Mouse (Mus musculus) lung, postnatal 0 days (tissue): ENCODE data around the gene Mlip. TPM values are rescaled to one million over a fixed set of nuclear protein-coding genes. Genes with fewer than 3 reads are reported as not detected.

Source experiments
- ATAC-seq: fragments of 200-750 bp; cut with Nextera tagmentation; 2 replicates; pipeline ENCODE4 v1.8.0; 2017; ENCODE audit warnings: moderate library complexity
- DNase-seq: peaks from one replicate; pipeline ENCODE4 v3.0.0-alpha.2; 2016; ENCODE audit warnings: low spot score
- H3K27ac ChIP-seq: fragments of 300-500 bp; sonication (generic); 2 replicates; pipeline ENCODE4 v1.5.1; 2014; ENCODE audit warnings: antibody characterized with exemption, mild to moderate bottlenecking, low read length, mixed read lengths
- H3K27me3 ChIP-seq: fragments of 300-500 bp; sonication (generic); replicated peaks from 2 replicates; pipeline ENCODE4 v1.6.1; 2014; ENCODE audit warnings: low read length, mixed read lengths; ENCODE audit not compliant: insufficient read depth
- H3K36me3 ChIP-seq: fragments of 300-500 bp; sonication (generic); 2 replicates; pipeline ENCODE4 v1.6.1; 2014; ENCODE audit warnings: low read length, mixed read lengths; ENCODE audit not compliant: insufficient read depth
- H3K4me1 ChIP-seq: fragments of 300-500 bp; sonication (generic); 2 replicates; pipeline ENCODE4 v1.6.1; 2014; ENCODE audit warnings: antibody characterized with exemption, low read depth, low read length, mixed read lengths; ENCODE audit not compliant: insufficient read depth
- H3K4me2 ChIP-seq: fragments of 300-500 bp; sonication (generic); replicated peaks from 2 replicates; pipeline ENCODE4 v1.6.1; 2014; ENCODE audit warnings: low read depth, mild to moderate bottlenecking, low read length, moderate library complexity, mixed read lengths
- H3K4me3 ChIP-seq: fragments of 300-500 bp; sonication (generic); 2 replicates; pipeline ENCODE4 v1.5.1; 2014; ENCODE audit warnings: low read depth, low read length
- H3K9ac ChIP-seq: fragments of 300-500 bp; sonication (generic); replicated peaks from 2 replicates; pipeline ENCODE4 v1.6.1; 2014; ENCODE audit warnings: low read depth, mild to moderate bottlenecking
- H3K9me3 ChIP-seq: fragments of 300-500 bp; sonication (generic); 2 replicates; pipeline ENCODE4 v1.6.1; 2016; ENCODE audit warnings: low read length, mixed read lengths
- CTCF ChIP-seq: IDR thresholded peaks from 2 replicates; pipeline ENCODE4 v1.5.1; 2016; ENCODE audit warnings: antibody characterized with exemption, mild to moderate bottlenecking
- EP300 ChIP-seq: IDR thresholded peaks from 2 replicates; pipeline ENCODE4 v1.6.1; 2016; ENCODE audit warnings: antibody characterized with exemption, mild to moderate bottlenecking, control low read depth
- WGBS: fragments of 180-500 bp; shearing (Covaris S2); extraction: QIAGEN DNeasy Blood & Tissue Kit; methylation state at CpG from one replicate; pipeline ENCODE4 v1.1.7; 2014; 5-methylcytosine and 5-hydroxymethylcytosine counted together
- polyA plus RNA-seq: library from polyadenylated mRNA; unstranded; fragments of >200 nt; fragmentation: Nextera tagmentation; extraction: Ambion mirVana; gene quantifications from 2 replicates; pipeline ENCODE4 v1.2.1, GENCODE M21; 2015

Gene Mlip
- polyA plus RNA-seq, 1 experiment from 2014 or later: 1.8 TPM

DNA sequence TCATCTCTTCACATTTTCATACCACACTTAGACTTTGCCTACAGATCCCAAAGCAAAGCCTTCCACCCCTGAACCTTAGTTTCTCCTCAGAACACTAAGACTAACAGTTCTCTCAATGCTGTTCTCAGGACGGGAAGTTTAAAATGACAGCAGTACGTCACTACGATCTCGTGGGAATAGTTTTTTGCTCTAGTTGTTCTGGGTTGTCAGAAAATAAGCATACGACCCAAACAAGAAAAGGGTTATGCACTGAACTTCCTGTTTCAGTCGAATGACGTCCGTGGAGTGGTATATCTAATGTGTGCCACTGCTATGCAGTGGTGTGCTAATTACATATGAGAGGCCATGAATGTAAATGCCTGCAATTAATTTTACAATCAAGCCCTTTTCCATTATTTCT, 7.9 kb upstream of the Mlip start:
- H3K9ac ChIP-seq: no peak overlapping the region
- 71% methylated on average over 8 of the region's 8 CpGs for WGBS
- H3K4me3 ChIP-seq: no peak overlapping the region
- no peaks in the 10 kb centered on the region for H3K4me1 ChIP-seq
- no peak overlapping the region for H3K27ac ChIP-seq
- H3K4me2 ChIP-seq: no peak overlapping the region
- TF ChIP-seq EP300 (no peak), CTCF (no peak)
- no peaks in the 10 kb centered on the region for H3K27me3 ChIP-seq
- H3K36me3 ChIP-seq: no peaks in the 10 kb centered on the region
- H3K9me3 ChIP-seq: no peaks in the 10 kb centered on the region
- ATAC-seq: no peak
- DNase-seq: no peak

DNA sequence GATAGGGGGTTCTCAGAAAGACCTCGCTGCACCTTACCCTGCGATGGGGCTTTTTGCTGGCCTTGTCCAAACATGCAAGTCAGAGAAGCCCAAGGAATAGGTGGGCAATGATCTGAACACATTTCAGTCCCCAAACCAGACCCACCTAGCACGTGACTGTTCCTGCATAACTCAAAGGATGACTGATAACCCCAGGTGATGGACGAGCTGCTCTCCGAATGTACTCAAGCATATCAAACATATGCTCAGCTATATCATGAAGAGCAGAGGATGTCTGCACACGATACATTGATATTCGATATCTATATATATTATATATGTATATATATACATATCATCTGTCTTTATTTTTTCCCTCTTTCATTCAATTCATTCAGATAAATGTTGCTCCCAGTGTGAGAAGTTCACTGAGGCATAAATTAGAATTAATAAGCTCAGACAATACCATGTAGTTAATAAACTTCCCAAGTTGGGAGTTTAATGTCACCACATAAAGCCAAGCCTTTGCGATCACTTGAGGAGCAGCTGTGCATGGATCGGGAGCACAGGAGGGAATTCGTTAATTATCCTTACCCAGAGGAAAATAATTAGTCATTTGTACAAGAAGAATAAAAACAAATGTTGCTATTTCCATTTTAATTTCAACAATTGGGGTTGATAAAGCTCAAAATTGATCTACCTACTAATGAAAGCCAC, 6.7 kb upstream of the Mlip start:
- DNase-seq (no peak), ATAC-seq (no peak)
- Histone ChIP-seq H3K27ac (no peak overlapping the region), H3K9me3 (no peaks in the 10 kb centered on the region), H3K4me3 (no peak overlapping the region), H3K4me2 (no peak overlapping the region), H3K36me3 (no peaks in the 10 kb centered on the region), H3K27me3 (no peaks in the 10 kb centered on the region), H3K4me1 (no peaks in the 10 kb centered on the region), H3K9ac (no peak overlapping the region)
- whole genome bisulfite sequencing: 81% methylated on average over 10 of the region's 10 CpGs
- TF ChIP-seq EP300: no peak
- TF ChIP-seq CTCF: no peak

DNA sequence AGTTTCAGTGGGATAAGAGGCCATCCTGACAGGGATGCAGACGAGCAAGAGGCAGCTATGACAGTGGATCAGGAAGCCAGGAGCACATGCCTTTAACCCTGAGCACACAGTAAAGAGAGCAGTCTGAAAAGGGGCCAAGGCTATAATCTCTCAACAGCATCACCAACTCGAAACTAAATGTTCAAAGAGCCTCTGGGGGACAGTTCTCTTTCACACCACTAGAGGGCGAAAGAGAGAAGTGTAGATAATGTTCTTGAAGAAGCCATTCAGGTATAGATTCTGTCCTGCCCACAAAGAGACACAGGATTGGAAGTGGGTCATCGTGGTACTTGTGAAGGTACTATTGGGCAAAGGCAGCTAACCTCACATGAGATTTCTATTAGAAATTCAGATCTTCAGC, 1.2 kb upstream of the Mlip start:
- H3K27me3 ChIP-seq: no peaks in the 10 kb centered on the region
- WGBS: 82% methylated on average over 4 of the region's 4 CpGs
- H3K9ac ChIP-seq: no peak overlapping the region
- H3K4me1 ChIP-seq: no peaks in the 10 kb centered on the region
- ATAC-seq: no peak
- no peak for TF ChIP-seq CTCF
- TF ChIP-seq EP300: no peak
- H3K9me3 ChIP-seq: no peaks in the 10 kb centered on the region
- H3K4me3 ChIP-seq: no peak overlapping the region
- no peaks in the 10 kb centered on the region for H3K36me3 ChIP-seq
- no peak overlapping the region for H3K27ac ChIP-seq
- no peak overlapping the region for H3K4me2 ChIP-seq
- DNase-seq: no peak

DNA sequence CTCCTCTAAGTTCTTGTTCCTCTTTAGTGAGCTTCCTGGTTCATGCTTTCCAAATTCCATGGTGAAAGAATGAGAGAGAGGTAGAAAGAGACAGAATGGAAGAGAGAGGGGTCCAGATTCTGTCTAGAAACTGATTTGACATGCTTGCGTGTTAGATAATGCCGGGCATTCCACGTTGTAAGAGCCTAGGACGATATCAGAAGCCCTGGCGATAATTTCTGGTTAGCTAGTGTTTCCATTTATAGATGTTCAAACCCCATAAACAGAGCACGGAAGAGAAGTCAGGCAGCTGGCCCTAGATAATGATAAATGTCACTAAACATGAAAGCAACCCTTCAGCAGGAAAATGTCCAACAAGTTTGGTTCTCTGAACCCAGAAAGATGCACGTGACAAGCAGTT, 5.1 kb downstream of the Mlip start:
- no peak for TF ChIP-seq CTCF
- no peak for TF ChIP-seq EP300
- Histone ChIP-seq H3K9me3 (no peaks in the 10 kb centered on the region), H3K36me3 (no peaks in the 10 kb centered on the region), H3K9ac (no peak overlapping the region), H3K27ac (no peak overlapping the region), H3K27me3 (no peaks in the 10 kb centered on the region), H3K4me3 (no peak overlapping the region), H3K4me2 (no peak overlapping the region), H3K4me1 (no peaks in the 10 kb centered on the region; the same call in 1 of the 2 replicates)
- ATAC-seq: no peak
- no peak for DNase-seq
- WGBS: 42% methylated on average over 7 of the region's 7 CpGs

DNA sequence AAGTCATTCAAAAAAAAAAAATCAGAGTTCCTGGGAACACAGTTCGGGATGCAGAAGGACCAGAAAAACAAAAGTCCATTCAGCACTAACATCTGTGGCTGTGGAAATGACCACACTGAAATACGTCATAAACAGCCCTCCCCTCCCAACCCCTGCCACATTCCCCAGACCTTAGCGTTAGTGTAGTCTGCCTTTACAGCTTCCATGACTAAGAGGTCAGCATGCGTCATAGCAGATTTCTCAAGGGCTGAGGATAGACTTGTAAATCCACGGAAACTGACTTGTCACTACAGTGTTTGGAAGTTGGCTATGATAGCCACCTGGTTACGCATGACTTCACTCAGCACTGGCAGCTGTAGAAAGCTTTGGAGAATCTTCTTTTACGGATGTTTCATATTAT, 8.5 kb downstream of the Mlip start:
- no peaks in the 10 kb centered on the region for H3K36me3 ChIP-seq
- H3K27ac ChIP-seq: no peak overlapping the region
- H3K9me3 ChIP-seq: no peaks in the 10 kb centered on the region
- no peak overlapping the region for H3K4me3 ChIP-seq
- 40% methylated on average over 7 of the region's 7 CpGs for WGBS
- no peak overlapping the region for H3K4me2 ChIP-seq
- no peaks in the 10 kb centered on the region for H3K27me3 ChIP-seq
- DNase-seq: peak; percentile 15
- TF ChIP-seq CTCF (no peak), EP300 (no peak)
- H3K4me1 ChIP-seq: no peaks in the 10 kb centered on the region; the same call in 1 of the 2 replicates
- H3K9ac ChIP-seq: no peak overlapping the region
- no peak for ATAC-seq

DNA sequence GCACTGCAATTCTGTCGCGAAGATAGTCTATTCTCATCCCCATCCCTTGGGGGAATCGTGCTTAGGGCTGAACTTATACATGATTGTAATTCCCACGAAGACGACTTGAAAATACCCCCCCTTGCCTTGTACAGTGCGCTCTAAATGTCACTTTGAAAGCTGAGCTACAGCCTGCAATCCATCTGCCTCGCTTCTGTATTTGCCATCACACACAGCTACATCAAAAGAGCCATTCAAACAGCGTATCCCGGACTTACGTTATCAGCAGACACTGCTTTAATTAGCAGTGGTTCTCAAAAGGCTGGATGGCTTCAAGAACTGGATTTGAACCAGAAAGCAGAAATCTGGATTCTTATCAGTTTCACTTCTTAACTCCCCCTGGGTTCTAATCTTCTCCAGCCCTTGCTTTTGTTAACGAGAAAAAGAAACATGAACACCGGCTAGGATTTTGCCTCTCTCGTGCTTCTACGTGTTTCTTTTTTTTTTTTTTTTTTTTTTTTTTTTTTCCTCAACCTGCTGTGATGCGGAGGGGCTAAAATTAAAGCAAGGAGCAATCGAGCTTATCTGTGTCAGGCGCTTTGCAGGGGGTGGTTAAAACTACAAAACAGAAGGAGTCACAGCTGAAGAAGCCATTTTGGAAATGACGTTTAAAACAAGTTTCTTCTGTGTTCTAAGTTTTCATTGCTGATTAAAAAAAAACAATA, 12.5 kb downstream of the Mlip start:
- 10% methylated on average over 18 of the region's 18 CpGs for WGBS
- H3K27ac ChIP-seq: no peak overlapping the region
- 0 out of 2 replicates have a peak, but pooled peaks have one; percentile 26 for ATAC-seq
- no peak for TF ChIP-seq CTCF
- TF ChIP-seq EP300: no peak
- H3K4me3 ChIP-seq: peak overlapping the region; percentile 29
- no peaks in the 10 kb centered on the region for H3K4me1 ChIP-seq
- no peaks in the 10 kb centered on the region for H3K36me3 ChIP-seq
- no peaks in the 10 kb centered on the region for H3K27me3 ChIP-seq
- peak overlapping the region; percentile 51 for H3K4me2 ChIP-seq
- no peak for DNase-seq
- no peaks in the 10 kb centered on the region for H3K9me3 ChIP-seq
- no peak overlapping the region for H3K9ac ChIP-seq
